Mouse (Mus musculus): ENCODE results near the gene Snd1.
"Not testable (repeated sequence)": the region's sequence is repeated elsewhere in the genome, so short reads cannot be mapped to it uniquely, and the experiment has no call there.

The Snd1 gene

DNA sequence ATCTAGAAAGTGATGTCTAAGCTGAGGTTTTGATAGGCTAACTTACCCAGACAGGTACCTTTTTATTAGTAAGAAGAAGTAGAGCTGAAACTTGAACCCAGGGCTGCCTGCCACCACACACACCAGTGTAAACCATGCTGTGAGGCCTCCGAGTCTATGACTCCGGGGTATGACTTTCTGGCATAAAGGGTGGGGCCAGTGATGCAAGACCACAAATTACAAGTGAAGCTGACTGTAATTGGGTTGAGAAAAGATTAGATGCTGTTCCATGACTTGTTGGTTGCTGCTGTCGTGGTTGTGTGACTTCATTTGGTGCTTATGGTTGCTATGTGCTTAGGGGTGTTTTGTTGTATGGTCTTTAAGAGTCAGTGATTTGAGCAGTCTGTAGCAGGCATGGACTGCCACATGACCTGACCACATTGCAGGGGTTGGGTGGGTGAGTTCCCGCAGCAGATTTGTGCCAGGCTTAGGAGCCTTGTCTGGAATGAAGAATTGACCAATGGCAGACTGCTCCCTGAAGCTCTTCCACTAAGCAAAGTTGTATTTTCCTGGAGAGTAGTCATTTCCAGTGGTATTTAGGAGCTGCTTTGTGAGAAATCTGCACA, 7.9 kb downstream of the Snd1 start:
- in situ Hi-C loops (cut with MboI, MseI), result no loop called here

DNA sequence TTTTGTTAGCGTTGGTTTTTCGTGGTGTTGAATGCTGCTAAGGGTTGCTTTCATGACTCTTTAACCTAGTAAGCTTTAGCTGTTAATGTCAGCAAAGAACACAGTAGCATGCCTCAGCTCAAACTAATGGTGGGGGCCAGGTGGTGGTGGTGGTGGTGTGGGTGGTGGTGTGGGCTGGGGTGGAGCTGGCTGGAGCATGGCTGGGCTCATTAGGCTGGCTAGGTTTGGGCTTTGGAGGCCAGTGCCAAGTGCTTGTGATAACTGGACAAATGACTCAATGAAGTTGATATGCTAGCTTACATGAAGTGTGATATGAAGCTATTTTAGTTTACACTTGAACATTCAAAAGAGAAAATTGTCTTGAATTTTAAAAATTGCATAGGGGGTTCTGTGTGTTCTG, 11.1 kb downstream of the Snd1 start:
- in situ Hi-C loops (cut with MboI, MseI), result no loop called here

DNA sequence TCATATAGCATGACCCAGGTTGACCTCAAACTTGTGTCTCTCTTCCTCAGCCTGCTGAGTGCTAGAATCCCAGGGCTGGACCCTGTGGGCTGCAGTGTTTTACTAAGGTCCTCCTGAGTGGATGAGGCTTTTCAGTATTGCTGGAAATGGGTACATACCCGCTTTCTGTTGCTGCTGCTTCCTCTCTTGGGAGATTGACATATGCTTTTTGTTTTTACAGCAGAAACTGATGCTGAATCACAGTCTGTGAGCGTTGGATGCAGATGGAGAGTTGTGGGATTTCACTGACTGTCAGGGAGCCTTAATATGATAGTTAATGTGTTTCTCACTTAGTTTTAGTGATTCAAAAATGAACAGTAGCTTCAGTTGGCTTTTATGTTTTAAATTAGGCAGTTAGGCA, 11.5 kb downstream of the Snd1 start:
- in situ Hi-C loops (cut with MboI, MseI), result no loop called here

DNA sequence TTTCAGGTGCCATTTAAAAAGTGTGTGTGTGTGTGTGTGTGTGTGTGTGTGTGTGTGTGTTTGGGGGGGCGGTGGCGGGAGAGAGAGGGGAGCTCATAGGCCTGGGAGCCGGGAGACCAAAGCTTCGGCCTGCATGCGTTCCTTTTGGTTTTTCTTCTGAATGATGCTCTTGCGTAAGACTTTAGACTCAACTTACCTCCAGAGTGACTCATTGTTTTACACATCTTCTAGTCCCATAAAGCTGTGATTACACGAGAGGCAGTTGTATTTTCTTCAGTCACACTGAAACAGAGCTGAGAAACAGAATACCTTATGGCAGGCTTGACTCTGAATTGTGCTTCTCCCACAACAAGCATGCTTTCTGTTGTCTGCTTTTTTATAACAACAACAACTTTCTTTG, 12.0 kb downstream of the Snd1 start:
- in situ Hi-C loops (cut with MboI, MseI), result no loop called here

DNA sequence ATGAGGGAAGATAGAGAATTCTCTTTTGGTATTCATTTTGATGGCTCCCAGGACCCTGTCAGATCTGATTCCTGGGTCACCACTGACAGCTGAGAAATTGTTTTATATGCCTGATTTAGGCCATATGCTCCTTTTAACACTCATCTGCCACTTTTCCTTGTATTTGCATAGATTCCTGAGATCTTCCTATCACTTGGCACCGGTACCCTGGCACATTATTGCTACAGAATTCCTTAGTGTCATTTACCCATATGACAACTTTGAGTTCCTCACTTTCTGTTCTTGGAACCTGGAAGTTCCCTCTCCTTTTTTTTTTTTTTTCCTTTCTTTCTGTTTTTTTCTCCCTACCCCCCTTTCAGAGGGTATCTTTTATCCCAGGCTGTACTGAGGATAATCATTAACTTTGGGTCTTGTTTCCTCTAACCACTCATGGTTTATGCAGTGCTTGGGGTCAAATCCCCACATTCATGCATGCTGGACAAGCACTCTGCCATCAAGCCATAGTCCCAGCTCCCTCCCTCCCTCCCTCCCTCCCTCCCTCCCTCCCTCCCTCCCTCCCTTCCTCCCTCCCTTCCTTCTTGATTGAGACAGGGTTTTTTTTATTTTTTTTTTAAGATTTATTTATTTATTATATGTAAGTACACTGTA, 13.4 kb downstream of the Snd1 start:
- in situ Hi-C loops (cut with MboI, MseI), result no loop called here

DNA sequence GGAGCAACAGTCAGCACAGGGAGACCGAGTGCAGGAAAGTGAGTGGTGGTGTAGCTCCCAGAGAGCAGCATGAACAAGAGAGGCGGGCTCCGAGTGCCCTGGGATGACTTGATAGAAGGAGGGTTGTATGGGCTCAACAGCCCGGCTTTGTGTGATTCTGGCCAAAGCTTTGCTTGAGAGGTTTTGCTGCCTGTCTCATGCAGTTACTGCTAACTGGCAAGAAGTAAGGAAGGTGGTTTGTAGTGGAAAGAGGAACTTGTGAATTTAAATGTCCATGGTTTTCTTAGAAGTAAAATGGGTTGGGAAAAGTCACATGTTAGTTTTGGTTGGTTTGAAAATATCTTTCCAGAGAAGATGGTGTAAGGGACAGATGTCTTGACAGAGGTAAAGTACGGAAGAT, 15.7 kb downstream of the Snd1 start:
- in situ Hi-C loops (cut with MboI, MseI), result no loop called here

DNA sequence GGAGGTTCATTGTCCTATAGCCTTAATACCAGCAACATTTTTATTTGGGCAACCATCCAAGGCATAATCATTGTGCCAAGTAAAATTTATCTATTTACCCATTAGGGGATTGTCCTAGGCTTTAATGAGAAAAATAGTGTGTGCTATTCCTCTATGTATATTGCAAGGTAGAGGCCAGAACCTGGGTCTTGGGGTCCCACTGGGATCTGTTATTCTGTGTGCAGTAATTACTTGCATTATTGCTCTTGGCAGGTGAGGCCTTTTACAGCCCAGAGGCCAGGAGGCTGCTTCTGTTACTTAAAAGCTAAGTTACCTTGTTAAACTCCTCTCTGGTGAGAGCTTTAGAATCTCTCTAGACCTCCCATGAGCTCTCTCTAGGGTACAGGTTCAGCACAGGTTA, 16.3 kb downstream of the Snd1 start:
- in situ Hi-C loops (cut with MboI, MseI), result no loop called here

DNA sequence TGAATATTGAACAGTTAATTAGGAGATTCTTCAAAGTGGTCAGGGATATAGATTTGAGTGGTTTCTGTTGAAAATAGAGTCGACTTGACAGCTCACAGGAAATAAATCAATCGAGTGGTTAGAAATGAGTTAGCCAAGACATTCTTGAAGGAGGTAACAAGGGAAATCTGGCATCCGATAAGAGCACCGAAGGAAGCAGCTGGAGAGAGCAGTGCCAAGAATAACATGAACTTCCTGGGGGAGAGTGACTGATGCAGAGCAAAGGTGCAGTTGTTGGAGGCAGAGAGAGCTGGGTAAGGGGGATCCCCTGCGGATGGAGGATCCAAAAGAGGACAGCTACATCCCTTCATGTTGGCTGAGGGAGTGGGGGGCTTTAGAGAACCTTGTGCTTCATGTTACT, 22.9 kb downstream of the Snd1 start:
- in situ Hi-C loops (cut with MboI, MseI), result no loop called here

DNA sequence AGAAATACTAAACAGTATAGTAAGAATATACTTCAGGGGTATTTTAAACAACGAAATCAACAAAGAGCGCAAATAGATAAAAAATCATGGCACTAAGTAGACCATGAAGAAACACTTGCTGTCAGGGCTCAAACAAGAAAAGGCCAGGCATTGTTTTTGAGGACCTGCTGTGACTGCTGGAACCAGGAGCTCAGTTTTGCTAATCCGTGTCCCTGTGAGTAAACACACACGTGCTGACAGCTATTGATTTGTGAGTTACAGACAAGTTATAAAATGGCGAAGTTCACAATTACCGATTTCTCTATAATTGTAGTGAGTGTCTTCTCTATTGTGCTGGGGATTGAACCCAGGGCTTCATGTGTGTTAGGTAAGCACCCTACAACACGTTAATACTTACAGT, 27.6 kb downstream of the Snd1 start:
- in situ Hi-C loops (cut with MboI, MseI), result no loop called here

DNA sequence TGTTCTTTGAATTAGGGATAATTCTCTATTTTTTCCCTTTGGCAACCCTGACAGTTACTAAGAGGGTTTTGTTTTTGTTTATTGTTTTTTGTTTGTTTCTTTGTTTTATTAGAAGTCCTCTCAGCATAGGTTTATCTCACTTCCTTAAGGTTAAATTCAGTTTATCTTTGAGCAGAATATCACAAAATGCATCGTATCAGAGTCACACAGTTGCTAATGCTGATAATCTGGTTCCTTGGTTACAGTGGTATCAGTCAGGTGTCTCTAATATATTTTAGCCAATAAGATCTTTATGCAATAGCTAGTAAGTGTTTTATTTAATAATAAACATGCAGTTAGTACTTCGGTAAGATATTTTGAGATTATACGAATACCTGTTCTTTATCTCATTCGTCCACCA, 28.2 kb downstream of the Snd1 start:
- in situ Hi-C loops (cut with MboI, MseI), result no loop called here

DNA sequence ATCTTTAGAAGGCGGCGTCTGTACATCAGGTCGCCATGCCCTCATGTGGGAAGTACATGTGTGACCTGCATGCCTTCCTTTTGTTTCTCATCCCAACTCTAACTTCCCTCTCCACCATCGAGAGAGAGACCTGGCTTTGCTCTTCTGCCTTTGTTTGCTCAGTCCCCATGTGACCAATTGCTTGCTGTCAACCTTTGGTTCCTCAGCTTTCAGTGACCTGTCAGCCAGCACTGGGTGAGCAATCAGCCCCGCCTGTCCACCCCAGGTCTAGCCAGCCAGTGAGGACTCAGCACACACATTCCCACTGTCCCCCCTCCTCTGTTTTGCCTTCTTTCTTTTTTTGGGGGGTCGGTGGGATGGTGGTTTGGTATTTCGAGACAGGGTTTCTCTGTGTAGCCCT, 29.7 kb downstream of the Snd1 start:
- in situ Hi-C loops (cut with MboI, MseI), result no loop called here

DNA sequence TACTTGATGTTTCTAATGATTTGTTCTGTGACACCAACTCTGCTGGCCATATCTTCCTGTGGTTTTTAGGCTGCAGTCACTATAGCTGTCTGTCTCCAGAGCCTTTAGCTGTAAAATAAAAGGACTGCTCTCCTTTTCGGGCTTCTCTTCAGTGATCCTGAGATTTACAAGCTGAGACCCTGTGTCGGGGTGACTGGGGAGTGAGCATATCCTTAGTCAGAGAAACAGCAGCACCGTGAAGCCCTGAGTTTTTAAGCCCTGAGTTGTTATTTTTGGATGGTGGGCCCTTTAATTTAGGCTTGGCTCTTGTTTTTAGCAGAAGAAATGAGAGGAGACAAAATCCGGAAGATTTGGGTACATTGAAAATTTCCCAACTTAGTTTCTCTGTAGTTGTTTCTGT, 32.8 kb downstream of the Snd1 start:
- in situ Hi-C loops (cut with MboI, MseI), result no loop called here

DNA sequence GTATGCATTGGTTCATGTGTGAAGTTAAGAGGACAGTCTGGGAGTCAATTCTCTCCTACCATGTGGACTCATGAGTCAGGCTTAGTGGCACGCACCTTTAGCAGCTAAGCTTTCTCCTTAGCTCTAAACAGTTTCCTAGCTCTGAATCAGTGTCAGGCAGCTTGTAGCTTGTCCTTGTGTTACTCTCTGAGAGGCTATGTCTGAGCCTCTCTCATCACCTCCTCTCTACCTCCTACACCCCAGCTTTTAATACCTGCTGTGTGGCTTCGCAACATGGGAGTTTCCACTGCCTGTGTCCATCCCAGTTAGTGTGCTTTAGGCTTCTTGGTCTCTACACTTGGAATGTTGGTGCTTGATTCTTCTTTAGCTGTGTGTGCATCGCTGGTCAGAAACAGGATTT, 39.3 kb downstream of the Snd1 start:
- in situ Hi-C loops (cut with MboI, MseI), result no loop called here

DNA sequence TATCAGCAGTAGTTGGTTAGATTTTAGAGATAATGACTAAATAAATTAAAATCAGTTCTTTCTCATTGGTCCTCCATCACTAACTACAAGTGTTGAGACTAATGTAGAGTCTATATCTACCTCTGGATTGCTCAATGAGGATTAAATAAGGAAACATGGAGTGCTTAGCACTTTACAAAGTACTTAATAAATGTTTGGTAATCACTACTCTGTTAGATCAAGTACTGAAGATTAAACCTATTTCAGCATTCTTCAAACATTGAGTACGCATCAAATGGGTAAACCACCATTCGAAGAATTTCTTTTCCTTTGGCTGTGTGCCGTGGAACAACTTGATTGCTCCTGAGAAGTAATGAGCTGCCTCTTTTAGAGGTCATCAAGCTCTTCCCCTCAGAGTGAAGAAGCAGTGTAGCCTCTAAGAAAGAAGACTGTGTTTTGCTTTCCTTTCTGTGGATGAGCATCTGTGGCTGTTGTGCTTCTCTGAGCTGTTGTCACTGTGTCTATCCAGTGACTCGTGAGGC, 40.0 kb downstream of the Snd1 start:
- in situ Hi-C loops (cut with MboI, MseI), result no loop called here

DNA sequence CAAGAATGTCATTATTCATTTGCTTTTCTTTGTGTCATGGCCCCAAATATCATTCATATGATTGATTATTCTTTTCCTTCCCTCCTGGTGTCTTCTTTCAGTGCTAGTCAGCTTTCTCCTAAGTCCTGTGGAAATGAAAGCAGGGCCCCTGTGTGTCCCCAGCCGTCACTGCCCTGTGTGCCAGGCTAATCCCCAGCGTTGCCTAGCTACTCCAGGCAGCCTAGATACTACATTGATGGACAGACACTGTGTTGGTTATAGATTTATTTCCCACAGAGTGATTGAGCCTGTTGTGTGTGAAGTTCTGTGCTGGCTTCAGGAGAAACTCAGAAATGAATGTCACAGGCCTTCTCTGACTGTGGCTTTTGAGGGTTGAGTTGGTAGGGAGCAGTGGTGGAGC, 41.7 kb downstream of the Snd1 start:
- in situ Hi-C loops (cut with MboI, MseI), result no loop called here

DNA sequence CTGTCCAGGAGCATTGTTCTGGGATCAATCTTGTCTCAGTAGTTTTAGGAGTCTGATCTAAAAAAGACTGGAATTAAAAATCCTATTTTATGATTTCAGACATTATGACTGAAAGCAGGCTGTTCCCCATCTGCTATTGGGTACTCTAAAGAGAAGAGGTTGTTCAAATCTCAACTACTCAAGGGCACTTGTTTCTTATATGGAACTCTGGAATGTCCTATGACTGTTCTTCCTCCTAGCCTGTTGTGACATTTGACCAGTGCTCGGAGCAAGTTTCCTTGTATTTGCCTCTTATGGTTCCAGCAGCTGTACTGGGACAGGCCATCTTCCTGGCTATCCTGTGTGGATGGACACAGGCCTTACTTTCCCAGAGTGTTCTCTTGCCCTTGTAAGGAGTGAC, 42.1 kb downstream of the Snd1 start:
- in situ Hi-C loops (cut with MboI, MseI), result no loop called here

DNA sequence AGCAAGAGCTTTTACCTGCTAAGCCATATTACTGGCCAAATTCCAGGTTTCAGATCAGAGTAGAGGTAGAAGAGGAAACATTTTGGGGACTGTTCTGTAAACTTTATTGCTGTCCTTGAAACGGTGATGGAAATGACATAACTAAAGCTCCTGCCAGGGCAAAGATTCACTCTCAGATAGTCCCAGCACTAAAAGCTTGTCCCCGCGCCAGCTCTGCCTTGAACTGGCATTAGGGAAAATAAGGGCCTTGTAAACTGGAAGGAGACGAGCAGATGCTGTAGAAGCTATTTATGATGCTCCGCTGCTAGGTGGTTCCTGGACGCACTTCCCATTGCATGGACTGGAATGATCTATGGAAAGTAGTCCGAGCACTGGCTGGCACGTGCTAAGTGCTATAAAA, 44.5 kb downstream of the Snd1 start:
- in situ Hi-C loops (cut with MboI, MseI), result no loop called here

DNA sequence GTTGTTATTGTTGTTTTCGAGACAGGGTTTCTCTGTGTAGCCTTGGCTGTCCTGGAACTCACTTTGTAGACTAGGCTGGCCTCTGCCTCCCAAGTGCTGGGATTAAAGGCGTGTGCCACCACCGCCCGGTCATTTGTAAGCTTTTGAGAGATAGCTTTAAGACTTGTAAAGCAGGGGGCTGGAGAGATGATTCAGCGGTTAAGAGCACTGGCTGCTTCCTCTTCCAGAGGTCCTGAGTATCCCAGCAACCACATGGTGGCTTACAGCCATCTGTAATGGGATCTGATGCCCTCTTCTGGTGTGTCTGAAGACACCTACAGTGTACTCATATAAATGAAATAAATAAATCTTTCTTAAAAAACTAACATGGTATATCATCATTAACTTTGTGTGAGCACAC, 45.8 kb downstream of the Snd1 start:
- in situ Hi-C loops (cut with MboI, MseI), result not testable (repeated sequence)

DNA sequence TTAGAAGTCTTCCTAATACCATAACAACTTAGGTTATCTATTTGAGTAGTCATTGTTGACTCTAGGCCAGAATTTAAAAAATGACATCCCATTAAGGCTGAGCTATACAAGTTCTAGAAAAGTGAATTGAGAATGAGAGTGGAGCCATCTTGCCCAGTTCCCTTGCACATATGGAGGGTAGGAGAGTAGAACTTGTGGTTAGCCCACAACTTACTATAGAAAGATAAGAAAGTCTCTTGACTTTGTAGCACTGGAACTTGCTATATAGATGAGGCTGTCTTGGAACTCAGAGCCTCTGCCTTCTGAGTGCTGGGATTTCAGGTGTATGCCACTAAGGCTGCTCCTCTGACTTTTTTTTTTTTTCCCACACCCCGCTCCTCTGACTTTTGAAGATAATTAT, 46.5 kb downstream of the Snd1 start:
- in situ Hi-C loops (cut with MboI, MseI), result no loop called here

DNA sequence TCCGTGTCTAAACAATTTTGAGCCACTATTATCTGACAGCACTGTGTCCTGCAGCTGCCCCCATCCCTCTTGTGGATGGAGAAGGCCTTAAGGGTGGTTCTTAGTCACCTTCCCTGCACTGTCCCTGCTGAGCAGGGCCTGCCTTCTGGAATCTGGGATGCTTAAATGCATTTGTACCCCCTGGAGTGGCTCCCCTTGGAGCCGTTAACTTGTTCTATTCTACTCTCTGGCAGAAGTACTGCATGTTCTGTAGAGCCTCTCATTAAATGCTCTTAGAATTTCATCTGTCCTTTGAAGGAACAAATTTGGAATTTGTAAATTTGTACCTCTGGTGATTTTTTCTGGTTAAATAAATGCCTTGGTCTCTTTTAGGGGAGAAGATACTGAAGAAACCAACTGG, 50.6 kb downstream of the Snd1 start:
- in situ Hi-C loops (cut with MboI, MseI), result no loop called here

DNA sequence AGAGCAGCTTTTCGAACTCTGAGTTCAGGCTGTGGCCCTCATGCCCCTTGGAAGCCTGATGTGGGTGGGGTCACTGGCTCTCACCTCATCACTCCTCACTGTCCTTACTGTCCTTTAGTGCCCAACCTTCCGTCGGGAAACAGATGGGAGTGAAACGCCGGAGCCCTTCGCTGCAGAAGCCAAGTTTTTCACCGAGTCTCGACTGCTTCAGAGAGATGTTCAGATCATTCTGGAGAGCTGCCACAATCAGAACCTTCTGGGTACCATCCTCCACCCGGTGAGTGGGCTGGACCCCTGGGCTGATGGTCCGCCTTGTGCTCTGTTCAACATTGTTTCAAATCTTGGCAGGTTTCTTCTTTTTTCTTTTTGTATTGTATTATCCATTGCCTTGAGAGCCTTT, 52.5 kb downstream of the Snd1 start:
- in situ Hi-C loops (cut with MboI, MseI), result no loop called here

DNA sequence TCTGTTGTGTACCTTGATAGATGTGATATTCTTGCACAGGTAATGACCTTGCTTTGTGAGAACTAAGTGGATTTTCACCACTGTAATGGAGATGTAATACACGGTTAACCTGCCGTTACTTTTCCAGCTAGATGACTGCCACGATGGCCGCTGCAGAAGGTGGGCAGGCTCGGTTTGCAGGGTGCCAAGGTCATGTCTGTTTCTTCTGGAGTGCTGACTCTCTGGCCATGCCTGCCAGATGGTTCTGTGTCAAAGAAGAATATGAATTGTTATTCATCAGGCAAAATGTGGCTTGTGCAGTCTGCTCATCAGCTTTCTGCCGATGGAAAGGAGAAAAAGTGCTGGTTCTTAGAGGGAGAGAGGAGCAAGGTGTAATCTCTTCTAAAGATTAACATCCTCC, 53.3 kb downstream of the Snd1 start:
- in situ Hi-C loops (cut with MboI, MseI), result no loop called here

DNA sequence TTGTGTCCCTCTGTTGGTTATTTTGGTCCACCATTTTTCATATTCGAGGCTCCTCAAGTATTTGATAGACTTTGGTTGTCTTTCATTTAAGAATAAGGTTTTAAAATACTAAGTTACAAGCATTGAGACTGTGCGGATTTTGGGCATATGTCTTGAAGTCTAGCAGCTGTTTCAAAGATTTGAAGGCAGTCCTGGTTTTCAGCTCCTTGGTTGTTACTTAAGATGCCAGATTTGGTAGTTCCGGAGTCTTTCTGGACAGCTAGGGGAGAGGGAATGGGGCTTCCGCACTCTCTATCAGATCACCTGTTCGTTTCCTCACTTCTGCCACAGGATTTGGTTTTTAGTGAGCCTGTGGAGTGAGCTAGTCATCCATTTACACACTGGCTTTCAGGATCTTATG, 61.5 kb downstream of the Snd1 start:
- in situ Hi-C loops (cut with MboI, MseI), result loop anchor here (10.0 kb wide), 1 partner anchor 488 kb away; no protein-coding TSS in a partner anchor

All from T-helper 1 cell (primary cell).